ENCODE assay signal across 8 mouse cellular contexts in genomic region chr1:135347498-135348169, GRCm38 (mm10). TPM values are rescaled to one million over a fixed set of nuclear protein-coding genes. Genes with fewer than 3 reads are reported as not detected.
DNase-seq lines count a peak whose midpoint lies in the region.

No protein-coding gene starts in this region.

- DNase-seq in kidney, postnatal 14 days = peak; percentile 59
- DNase-seq in kidney, adult 8-10 months = no peak
- DNase-seq in adrenal gland, adult 2 months = peak; percentile 80
- peak; percentile 38 for DNase-seq in heart, adult 8-10 months (ENCODE audit: low spot score)
- DNase-seq in lung, postnatal 10 days = peak; percentile 85
- DNase-seq in retina, embryonic 14.5 days (ENCODE audit: low spot score) = no peak
- no peak for DNase-seq in B cell, adult 2 months
- DNase-seq in spleen, postnatal 14 days (ENCODE audit: low spot score in 2 of 2) = no peak

RNA-seq across cellular contexts. Expression of gene Lmod1, which starts 23.0 kb away (rescaled TPM):
- 1 to 10 TPM; 2.1 to 2.6 TPM for total RNA-seq in adrenal gland, adult 2 months (2021)
- 0.77 and 1.1 TPM in 2 replicates for polyA plus RNA-seq in adrenal gland, adult 2 months (2012; rRNA removed)
- total RNA-seq in heart, adult 8-10 months (2022) = 1 to 10 TPM; 1.9 to 3.0 (median 2.5) TPM

RNA-seq across cellular contexts. Expression of gene Shisa4, which starts 27.4 kb away (rescaled TPM):
- 10 to 100 TPM in 1 of 2 experiments, 1 to 10 TPM in 1; 9.6 to 11.7 TPM for total RNA-seq in adrenal gland, adult 2 months (2021)
- polyA plus RNA-seq in adrenal gland, adult 2 months (2012; rRNA removed) = 29.3 and 47.0 TPM in 2 replicates
- 1 to 10 TPM; 2.3 to 3.5 (median 2.8) TPM for total RNA-seq in heart, adult 8-10 months (2022)

RNA-seq across cellular contexts. Expression of gene Timm17a, which starts 34.1 kb away (rescaled TPM):
- 100 to 1,000 TPM; 174 to 237 TPM for total RNA-seq in adrenal gland, adult 2 months (2021)
- polyA plus RNA-seq in adrenal gland, adult 2 months (2012; rRNA removed) = 40.7 and 54.2 TPM in 2 replicates
- total RNA-seq in heart, adult 8-10 months (2022) = 100 to 1,000 TPM; 342 to 418 (median 385) TPM

Comparison
In these comparisons a context has a peak if more than half of its experiments do, and no peak if none do; other contexts are left out.
1. DNase-seq: peak in kidney, postnatal 14 days (single experiment), adrenal gland, adult 2 months (single experiment), heart, adult 8-10 months (single experiment) and lung, postnatal 10 days (single experiment); none in kidney, adult 8-10 months (0 of 2), retina, embryonic 14.5 days (single experiment), B cell, adult 2 months (0 of 2) and spleen, postnatal 14 days (0 of 2).